Mouse (Mus musculus) stomach, postnatal 0 days (tissue): ENCODE measurements around the gene Cd2. TPM values are rescaled to one million over a fixed set of nuclear protein-coding genes. Genes with fewer than 3 reads are reported as not detected.

Source experiments
- ATAC-seq: fragments of 200-750 bp; cut with Nextera tagmentation; 2 replicates; pipeline ENCODE4 v1.8.0; 2017; ENCODE audit not compliant: low FRiP score, low TSS enrichment
- DNase-seq: peaks from one replicate; pipeline ENCODE4 v3.0.0-alpha.2; 2016; ENCODE audit warnings: low spot score
- H3K27ac ChIP-seq: fragments of 300-500 bp; sonication (generic); replicated peaks from 2 replicates; pipeline ENCODE4 v1.5.1; 2014; ENCODE audit warnings: mild to moderate bottlenecking, control low read depth
- H3K27me3 ChIP-seq: fragments of 300-500 bp; sonication (generic); 2 replicates; pipeline ENCODE4 v1.6.1; 2014; ENCODE audit warnings: low read length; ENCODE audit not compliant: control insufficient read depth, insufficient read depth
- H3K36me3 ChIP-seq: fragments of 300-500 bp; sonication (generic); 2 replicates; pipeline ENCODE4 v1.6.1; 2014; ENCODE audit warnings: low read length, mixed read lengths; ENCODE audit not compliant: control insufficient read depth, insufficient read depth
- H3K4me1 ChIP-seq: fragments of 300-500 bp; sonication (generic); replicated peaks from 2 replicates; pipeline ENCODE4 v1.6.1; 2014; ENCODE audit warnings: antibody characterized with exemption; ENCODE audit not compliant: control insufficient read depth, insufficient read depth
- H3K4me2 ChIP-seq: fragments of 300-500 bp; sonication (generic); replicated peaks from 2 replicates; pipeline ENCODE4 v1.6.1; 2014; ENCODE audit warnings: low read depth, mild to moderate bottlenecking, control low read depth, moderate library complexity
- H3K4me3 ChIP-seq: fragments of 300-500 bp; sonication (generic); 2 replicates; pipeline ENCODE4 v1.5.1; 2014; ENCODE audit warnings: low read depth, low read length, control low read depth
- H3K9ac ChIP-seq: fragments of 300-500 bp; sonication (generic); 2 replicates; pipeline ENCODE4 v1.6.1; 2014; ENCODE audit warnings: mild to moderate bottlenecking, low read length, control low read depth, mixed read lengths
- H3K9me3 ChIP-seq: fragments of 300-500 bp; sonication (generic); 2 replicates; pipeline ENCODE4 v1.6.1; 2016; ENCODE audit warnings: low read length; ENCODE audit not compliant: control insufficient read depth
- CTCF ChIP-seq: IDR thresholded peaks from 2 replicates; pipeline ENCODE4 v1.5.1; 2016; ENCODE audit warnings: antibody characterized with exemption, low read depth, mild to moderate bottlenecking, moderate library complexity
- EP300 ChIP-seq: optimal IDR thresholded peaks from 2 replicates; pipeline ENCODE3; 2016; ENCODE audit warnings: antibody characterized with exemption
- WGBS: fragments of 180-500 bp; shearing (Covaris S2); extraction: QIAGEN DNeasy Blood & Tissue Kit; methylation state at CpG from one replicate; pipeline ENCODE4 v1.1.7; 2014; 5-methylcytosine and 5-hydroxymethylcytosine counted together
- polyA plus RNA-seq: library from polyadenylated mRNA; unstranded; fragments of >200 nt; fragmentation: Nextera tagmentation; extraction: Ambion mirVana; gene quantifications from 2 replicates; pipeline ENCODE4 v1.2.1, GENCODE M21; 2015

Gene Cd2
- polyA plus RNA-seq, 1 experiment from 2014 or later, result not detected

DNA sequence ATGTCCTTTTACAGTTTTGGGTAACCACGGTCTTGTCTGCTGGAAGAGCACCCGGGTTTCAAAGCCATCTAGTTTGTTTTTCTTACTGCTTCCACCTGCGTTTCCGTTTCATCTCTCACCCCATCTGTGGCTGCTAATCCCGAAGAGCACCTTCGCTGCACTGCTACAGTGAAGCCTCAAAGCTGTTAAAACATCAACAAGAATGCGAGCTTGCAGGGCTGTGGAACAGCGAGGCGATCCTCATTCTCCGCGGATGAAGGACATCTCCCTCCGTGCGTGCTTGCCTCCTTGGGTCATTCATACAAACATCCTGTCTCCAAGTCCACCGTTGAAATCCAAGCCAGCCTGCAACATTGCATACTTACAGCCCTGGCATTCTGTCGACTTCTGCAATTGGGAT lies 51.5 kb downstream of the Cd2 start:
- Histone ChIP-seq H3K9me3 (no peaks in the 10 kb centered on the region), H3K9ac (no peak overlapping the region), H3K4me2 (no peak overlapping the region), H3K27me3 (no peaks in the 10 kb centered on the region), H3K36me3 (no peaks in the 10 kb centered on the region), H3K4me3 (no peak overlapping the region), H3K4me1 (no peaks in the 10 kb centered on the region), H3K27ac (no peak overlapping the region)
- WGBS, result 31% methylated on average over 15 of the region's 15 CpGs
- DNase-seq (no peak), ATAC-seq (no peak)
- TF ChIP-seq CTCF (no peak), EP300 (no peak)

DNA sequence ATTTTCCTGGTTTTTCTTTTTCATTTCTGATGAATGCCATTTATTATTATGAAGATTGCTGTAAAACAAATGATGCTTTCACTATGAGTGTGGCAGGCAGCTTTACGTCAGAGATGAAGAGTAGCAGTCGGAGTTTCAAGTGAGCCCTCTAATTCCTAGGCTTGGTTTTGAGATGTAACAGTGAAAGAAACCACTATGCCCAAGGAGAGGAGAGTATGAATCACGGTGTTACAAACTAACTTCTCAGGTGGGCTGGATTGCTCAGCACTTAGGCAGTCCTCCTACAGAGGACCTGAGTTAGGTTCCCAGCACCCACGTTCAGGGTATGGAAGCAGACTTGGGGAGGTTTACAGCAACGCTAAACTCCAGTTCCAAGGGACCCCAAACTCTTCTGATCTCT lies 52.4 kb downstream of the Cd2 start:
- H3K9ac ChIP-seq, result no peak overlapping the region
- H3K4me3 ChIP-seq, result no peak overlapping the region
- DNase-seq (no peak), ATAC-seq (no peak)
- WGBS, result 92% methylated on average over 5 of the region's 5 CpGs
- no peaks in the 10 kb centered on the region for H3K9me3 ChIP-seq
- no peaks in the 10 kb centered on the region for H3K27me3 ChIP-seq
- no peak for TF ChIP-seq CTCF
- no peak for TF ChIP-seq EP300
- no peak overlapping the region for H3K27ac ChIP-seq
- no peaks in the 10 kb centered on the region for H3K4me1 ChIP-seq
- H3K4me2 ChIP-seq, result no peak overlapping the region
- no peaks in the 10 kb centered on the region for H3K36me3 ChIP-seq

GRCm38 (mm10) chr3:101233424-101233823 lies 54.3 kb downstream of the Cd2 start:
- TF ChIP-seq CTCF (no peak), EP300 (no peak)
- Histone ChIP-seq H3K4me2 (no peak overlapping the region), H3K36me3 (no peaks in the 10 kb centered on the region), H3K9me3 (no peaks in the 10 kb centered on the region), H3K4me1 (no peaks in the 10 kb centered on the region), H3K27ac (no peak overlapping the region), H3K4me3 (no peak overlapping the region), H3K9ac (no peak overlapping the region), H3K27me3 (no peaks in the 10 kb centered on the region)
- no peak for ATAC-seq
- 90% methylated on average over 5 of the region's 5 CpGs for WGBS
- DNase-seq, result no peak

- no peak for ATAC-seq
- no peaks in the 10 kb centered on the region for H3K9me3 ChIP-seq
Observed at GRCm38 (mm10) chr3:101232570-101232969, 55.2 kb downstream of the Cd2 start.

GRCm38 (mm10) chr3:101230201-101230600 lies 57.5 kb downstream of the Cd2 start:
- Histone ChIP-seq H3K27ac (no peak overlapping the region), H3K4me3 (no peak overlapping the region), H3K9ac (no peak overlapping the region), H3K9me3 (no peaks in the 10 kb centered on the region), H3K36me3 (no peaks in the 10 kb centered on the region), H3K4me2 (no peak overlapping the region), H3K27me3 (no peaks in the 10 kb centered on the region), H3K4me1 (no peaks in the 10 kb centered on the region)
- TF ChIP-seq EP300 (no peak), CTCF (no peak)
- ATAC-seq (no peak), DNase-seq (no peak)
- 73% methylated on average over 9 of the region's 9 CpGs for WGBS

More at GRCm38 (mm10) chr3:101232570-101232969, 55.2 kb downstream of the Cd2 start:
- 57% methylated on average over 8 of the region's 8 CpGs for WGBS
- Histone ChIP-seq H3K27ac (no peak overlapping the region), H3K36me3 (no peaks in the 10 kb centered on the region), H3K4me1 (no peaks in the 10 kb centered on the region), H3K4me2 (no peak overlapping the region), H3K4me3 (no peak overlapping the region), H3K27me3 (no peaks in the 10 kb centered on the region), H3K9ac (no peak overlapping the region)
- TF ChIP-seq EP300 (no peak), CTCF (no peak)
- DNase-seq, result no peak

- H3K4me2 ChIP-seq, result no peak overlapping the region
- no peaks in the 10 kb centered on the region for H3K9me3 ChIP-seq
- ATAC-seq (no peak), DNase-seq (no peak)
- TF ChIP-seq CTCF, result no peak
- TF ChIP-seq EP300, result no peak
- no peak overlapping the region for H3K27ac ChIP-seq
- 53% methylated on average over 5 of the region's 5 CpGs for WGBS
- H3K36me3 ChIP-seq, result no peaks in the 10 kb centered on the region
- H3K4me1 ChIP-seq, result no peaks in the 10 kb centered on the region
- no peaks in the 10 kb centered on the region for H3K27me3 ChIP-seq
- no peak overlapping the region for H3K9ac ChIP-seq
- no peak overlapping the region for H3K4me3 ChIP-seq
Observed at GRCm38 (mm10) chr3:101229551-101229930, 58.2 kb downstream of the Cd2 start.
